Mouse (Mus musculus): ENCODE results near the gene Rom1. TPM values are rescaled to one million over a fixed set of nuclear protein-coding genes. Genes with fewer than 3 reads are reported as not detected.
"Not testable (repeated sequence)": the region's sequence is repeated elsewhere in the genome, so short reads cannot be mapped to it uniquely, and the experiment has no call there.

Gene Rom1
- total RNA-seq, 2 experiments from 2014 or later: 4.7 to 6.6 TPM

GRCm38 (mm10) chr19:8897865-8898495, 31.2 kb downstream of the Rom1 start, which contains the start of gene Ganab:
Gene Ganab, plus strand, starts transcription at chr19:8898071.
- peak; percentile 94 to 98 for DNase-seq (ENCODE audit: low spot score in 2 of 2)

GRCm38 (mm10) chr19:8897211-8897864, 31.8 kb downstream of the Rom1 start:
- peak in 1 of 2 experiments; percentile 21 for DNase-seq (ENCODE audit: low spot score in 2 of 2)

GRCm38 (mm10) chr19:8896231-8896630, 32.9 kb downstream of the Rom1 start:
- DNase-seq (ENCODE audit: low spot score in 2 of 2): not testable (repeated sequence)

GRCm38 (mm10) chr19:8895397-8895960, 33.7 kb downstream of the Rom1 start:
- no peak for DNase-seq (ENCODE audit: low spot score in 2 of 2)

- DNase-seq (ENCODE audit: low spot score in 2 of 2): peak; percentile 85 to 90
Observed at GRCm38 (mm10) chr19:8892829-8893766, 36.1 kb downstream of the Rom1 start, which contains the start of gene Ints5. Gene Ints5, plus strand, starts transcription at chr19:8893005.

GRCm38 (mm10) chr19:8888511-8889385, 40.4 kb downstream of the Rom1 start, which contains the start of the genes 1810009A15Rik and Gm49416:
Gene 1810009A15Rik, plus strand, starts transcription at chr19:8888853.
Gene Gm49416, plus strand, starts transcription at chr19:8888926.
- peak; percentile 90 to 95 for DNase-seq (ENCODE audit: low spot score in 2 of 2)

GRCm38 (mm10) chr19:8887585-8888463, 41.3 kb downstream of the Rom1 start:
- DNase-seq (ENCODE audit: low spot score in 2 of 2): no peak

GRCm38 (mm10) chr19:8886916-8887584, 42.1 kb downstream of the Rom1 start:
- no peak for DNase-seq (ENCODE audit: low spot score in 2 of 2)

- DNase-seq (ENCODE audit: low spot score in 2 of 2): no peak
Observed at GRCm38 (mm10) chr19:8883616-8884015, 45.5 kb downstream of the Rom1 start, which contains the start of the genes Lbhd1 and Gm49403. Gene Lbhd1, plus strand, starts transcription at chr19:8883732. Gene Gm49403, plus strand, starts transcription at chr19:8883930.

- DNase-seq (ENCODE audit: low spot score in 2 of 2): no peak
Observed at GRCm38 (mm10) chr19:8881034-8881392, 48.1 kb downstream of the Rom1 start.

- peak; percentile 83 to 92 for DNase-seq (ENCODE audit: low spot score in 2 of 2)
Observed at GRCm38 (mm10) chr19:8880311-8881033, 48.7 kb downstream of the Rom1 start, which contains the start of gene Uqcc3. Gene Uqcc3, minus strand, starts transcription at chr19:8880923.

Small RNA genes lying within 50 kb of the gene (microRNA-seq; reads per million reads assigned to microRNA genes)
- 0 to 0.20 reads per million in 2 experiments for gene Mir5136

Other genes with a start within 250 kb of the Rom1 start
- 100 to 1,000 TPM; 145 to 153 TPM for gene Slc3a2, start 206.0 kb downstream of the Rom1 start, total RNA-seq (2021)
- 10 to 100 TPM; 53.0 to 55.2 TPM for gene Wdr74, start 193.5 kb downstream of the Rom1 start, total RNA-seq (2021)
- gene 1700092M07Rik, start 188.6 kb downstream of the Rom1 start, total RNA-seq (2021): 1 to 10 TPM; 1.9 to 2.1 TPM
- gene Stx5a, start 187.9 kb downstream of the Rom1 start, total RNA-seq (2021): 10 to 100 TPM; 59.5 to 63.6 TPM
- gene Nxf1, start 172.3 kb downstream of the Rom1 start, total RNA-seq (2021): 10 to 100 TPM; 94.5 to 95.3 TPM
- 10 to 100 TPM; 69.1 to 74.4 TPM for gene Tmem223, start 158.4 kb downstream of the Rom1 start, total RNA-seq (2021)
- 1 to 10 TPM; 8.6 to 9.6 TPM for gene Tmem179b, start 154.9 kb downstream of the Rom1 start, total RNA-seq (2021)
- gene Taf6l, start 142.9 kb downstream of the Rom1 start, total RNA-seq (2021): 10 to 100 TPM; 12.8 to 13.8 TPM
- gene Polr2g, start 130.8 kb downstream of the Rom1 start, total RNA-seq (2021): 100 to 1,000 TPM; 106 to 111 TPM
- gene Zbtb3, start 126.8 kb downstream of the Rom1 start, total RNA-seq (2021): 1 to 10 TPM; 6.7 to 7.0 TPM
- 10 to 100 TPM; 39.9 to 41.1 TPM for gene Ttc9c, start 110.0 kb downstream of the Rom1 start, total RNA-seq (2021)
- 100 to 1,000 TPM; 120 to 125 TPM for gene Hnrnpul2, start 109.3 kb downstream of the Rom1 start, total RNA-seq (2021)
- not detected for gene AC129217.1, start 99.6 kb downstream of the Rom1 start, total RNA-seq (2021)
- 10 to 100 TPM; 94.8 to 97.6 TPM for gene Bscl2, start 91.9 kb downstream of the Rom1 start, total RNA-seq (2021)
- gene Gng3, start 90.2 kb downstream of the Rom1 start, total RNA-seq (2021): 100 to 1,000 TPM; 153 TPM
- under 1 TPM; 0.42 to 0.68 TPM for gene Lrrn4cl, start 78.6 kb downstream of the Rom1 start, total RNA-seq (2021)
- 100 to 1,000 TPM; 103 to 109 TPM for gene Ubxn1, start 57.9 kb downstream of the Rom1 start, total RNA-seq (2021)
- 10 to 100 TPM; 30.2 to 30.4 TPM for gene Uqcc3, start 48.4 kb downstream of the Rom1 start, total RNA-seq (2021)
- 1 to 10 TPM; 4.6 to 7.6 TPM for gene Lbhd1, start 45.6 kb downstream of the Rom1 start, total RNA-seq (2021)
- not detected for gene Gm49403, start 45.4 kb downstream of the Rom1 start, total RNA-seq (2021)
- gene 1810009A15Rik, start 40.5 kb downstream of the Rom1 start, total RNA-seq (2021): 10 to 100 TPM; 24.2 to 30.3 TPM
- gene Gm49416, start 40.4 kb downstream of the Rom1 start, total RNA-seq (2021): 1 to 10 TPM; 2.4 to 5.1 TPM
- 10 to 100 TPM; 25.6 to 26.3 TPM for gene Ints5, start 36.4 kb downstream of the Rom1 start, total RNA-seq (2021)
- 100 to 1,000 TPM; 104 to 112 TPM for gene Ganab, start 31.3 kb downstream of the Rom1 start, total RNA-seq (2021)
- 100 to 1,000 TPM; 166 to 169 TPM for gene B3gat3, start 9.0 kb downstream of the Rom1 start, total RNA-seq (2021)
- gene Eml3, start 196 bp upstream of the Rom1 start, total RNA-seq (2021): 10 to 100 TPM in 1 of 2 experiments, 1 to 10 TPM in 1; 9.8 to 10.4 TPM
- gene Mta2, start 12.5 kb upstream of the Rom1 start, total RNA-seq (2021): 10 to 100 TPM; 51.6 to 53.4 TPM
- 10 to 100 TPM; 21.9 to 22.5 TPM for gene Tut1, start 24.5 kb upstream of the Rom1 start, total RNA-seq (2021)
- gene Eef1g, start 37.7 kb upstream of the Rom1 start, total RNA-seq (2021): 100 to 1,000 TPM; 257 to 269 TPM
- gene Ahnak, start 59.9 kb upstream of the Rom1 start, total RNA-seq (2021): 10 to 100 TPM; 18.1 to 19.9 TPM
- not detected for gene Scgb1a1, start 158.6 kb upstream of the Rom1 start, total RNA-seq (2021)
- gene Asrgl1, start 206.3 kb upstream of the Rom1 start, total RNA-seq (2021): 100 to 1,000 TPM; 151 to 160 TPM